ENCODE assay signal across 8 mouse cellular contexts in genomic region chr8:64618618-64619017, GRCm38 (mm10).
A peak's percentile ranks its signal among the peaks of the same experiment; 100 is the strongest.
DNase-seq lines count a peak whose midpoint lies in the region; ATAC-seq and TF ChIP-seq lines count a peak whose summit lies in the region.

No protein-coding gene starts in this region.

- DNase-seq in adrenal gland, adult (ENCODE audit: inconsistent age in 2 of 2, low spot score in 1 of 2): peak; percentile 59 to 80
- DNase-seq in adrenal gland, postnatal 4 days (ENCODE audit: low spot score in 2 of 2): no peak
- peak; percentile 86 for DNase-seq in brain, embryonic 14.5 days (ENCODE audit: low read depth)
- peak; percentile 80 for DNase-seq in hindbrain, postnatal 0 days (ENCODE audit: low spot score)
- peak; percentile 16 for DNase-seq in lung, adult 2 months

- no peak for TF ChIP-seq POLR2A in brain, embryonic 14.5 days (IDR thresholded peaks at IDR 0.05; ENCODE audit: borderline replicate concordance, extremely low read depth, insufficient read depth, insufficient read length, poor library complexity, severe bottlenecking)
- no peak for TF ChIP-seq POLR2A in lung, adult 2 months (IDR thresholded peaks at IDR 0.05; ENCODE audit: borderline replicate concordance, extremely low read depth, low read depth, low read length)

- H3K4me2 ChIP-seq in embryonic facial prominence, embryonic 15.5 days (replicated peaks): no peak overlapping the region
- no peak overlapping the region for H3K4me2 ChIP-seq in hindbrain, postnatal 0 days (ENCODE audit: low read depth, low read length)

- H3K4me3 ChIP-seq in embryonic facial prominence, embryonic 15.5 days (replicated peaks): no peak overlapping the region
- H3K4me3 ChIP-seq in hindbrain, postnatal 0 days (ENCODE audit: low read length): no peak overlapping the region
- no peak overlapping the region for H3K4me3 ChIP-seq in lung, adult 2 months (replicated peaks; ENCODE audit: extremely low read depth, low read depth, low read length)

- H3K27me3 ChIP-seq in embryonic facial prominence, embryonic 15.5 days: no peaks in the 10 kb centered on the region
- H3K27me3 ChIP-seq in hindbrain, postnatal 0 days (ENCODE audit: insufficient read depth, low read length): no peaks in the 10 kb centered on the region

- H3K27ac ChIP-seq in embryonic facial prominence, embryonic 15.5 days (replicated peaks): no peak overlapping the region
- H3K27ac ChIP-seq in hindbrain, postnatal 0 days: no peak overlapping the region

- H3K36me3 ChIP-seq in embryonic facial prominence, embryonic 15.5 days: no peaks in the 10 kb centered on the region
- H3K36me3 ChIP-seq in hindbrain, postnatal 0 days (ENCODE audit: insufficient read depth, low read length): peaks cover 5% of the 10 kb centered on the region; the same call in 1 of the 2 replicates

- ATAC-seq in CD4-positive, CD25-positive, alpha-beta regulatory T cell, adult 4 months: peak; percentile 83
- ATAC-seq in embryonic facial prominence, embryonic 15.5 days (ENCODE audit: insufficient number of reproducible peaks, low FRiP score, low TSS enrichment, low read depth): 0 out of 2 replicates have a peak, but pooled peaks have one; percentile 43
- ATAC-seq in hindbrain, postnatal 0 days: peak; percentile 81
- peak; percentile 60; the same call in 1 of the 2 replicates for ATAC-seq in neutrophil, adult 5-6 weeks (ENCODE audit: extremely low read depth, insufficient number of reproducible peaks, low FRiP score, poor library complexity, severe bottlenecking)

- peak; percentile 77 for TF ChIP-seq CTCF in brain, embryonic 14.5 days (IDR thresholded peaks at IDR 0.05; ENCODE audit: borderline replicate concordance, extremely low read depth, insufficient read depth, insufficient read length)
- TF ChIP-seq CTCF in hindbrain, postnatal 0 days (IDR thresholded peaks at IDR 0.05; ENCODE audit: low read depth): peak; percentile 90
- peak; percentile 86 for TF ChIP-seq CTCF in lung, adult 2 months (IDR thresholded peaks at IDR 0.05; ENCODE audit: insufficient read depth, low read length)

- H3K9ac ChIP-seq in embryonic facial prominence, embryonic 15.5 days: no peak overlapping the region
- no peak overlapping the region for H3K9ac ChIP-seq in hindbrain, postnatal 0 days (replicated peaks; ENCODE audit: low read length)

- H3K4me1 ChIP-seq in embryonic facial prominence, embryonic 15.5 days: no peaks in the 10 kb centered on the region
- peaks cover 4% of the 10 kb centered on the region; the same call in 1 of the 2 replicates for H3K4me1 ChIP-seq in hindbrain, postnatal 0 days (ENCODE audit: insufficient read depth, low read length)
- H3K4me1 ChIP-seq in lung, adult 2 months (ENCODE audit: control insufficient read depth, insufficient read depth, low read length): no peaks in the 10 kb centered on the region

- H3K9me3 ChIP-seq in embryonic facial prominence, embryonic 15.5 days (replicated peaks): no peaks in the 10 kb centered on the region
- H3K9me3 ChIP-seq in hindbrain, postnatal 0 days (ENCODE audit: low read length): no peaks in the 10 kb centered on the region

- WGBS in embryonic facial prominence, embryonic 15.5 days: 56% methylated on average over 11 of the region's 11 CpGs
- 46% methylated on average over 11 of the region's 11 CpGs for WGBS in hindbrain, postnatal 0 days
- WGBS in lung, adult 2 months: 58% methylated on average over 11 of the region's 11 CpGs

Comparison
In these comparisons a context has a peak if more than half of its experiments do, and no peak if none do; other contexts are left out.
1. DNase-seq: peak in adrenal gland, adult (2 of 2), brain, embryonic 14.5 days (single experiment), hindbrain, postnatal 0 days (single experiment) and lung, adult 2 months (single experiment); none in adrenal gland, postnatal 4 days (0 of 2).
2. Peak in every context shown above with its lines, with median percentiles within 50 percentile points of each other: ATAC-seq and CTCF ChIP-seq.